Mouse (Mus musculus) stomach, embryonic 15.5 days (tissue): ENCODE data around the gene Defb25. TPM values are rescaled to one million over a fixed set of nuclear protein-coding genes. Genes with fewer than 3 reads are reported as not detected.
"Not testable (repeated sequence)": the region's sequence is repeated elsewhere in the genome, so short reads cannot be mapped to it uniquely, and the experiment has no call there.

Experiments
- ATAC-seq: fragments of 200-750 bp; cut with Nextera tagmentation; 2 replicates; pipeline ENCODE4 v1.8.0; 2017; ENCODE audit warnings: low read depth, moderate number of reproducible peaks, moderate TSS enrichment; ENCODE audit not compliant: insufficient read depth, low FRiP score
- H3K27ac ChIP-seq: fragments of 300-500 bp; sonication (generic); 2 replicates; pipeline ENCODE4 v1.5.1; 2015; ENCODE audit warnings: mild to moderate bottlenecking, inconsistent platforms
- H3K27me3 ChIP-seq: fragments of 300-500 bp; sonication (generic); replicated peaks from 2 replicates; pipeline ENCODE4 v1.6.1; 2015; ENCODE audit warnings: inconsistent platforms
- H3K36me3 ChIP-seq: fragments of 300-500 bp; sonication (generic); 2 replicates; pipeline ENCODE4 v1.6.1; 2015; ENCODE audit warnings: inconsistent platforms
- H3K4me1 ChIP-seq: fragments of 300-500 bp; sonication (generic); 2 replicates; pipeline ENCODE4 v1.6.1; 2015; ENCODE audit warnings: inconsistent platforms
- H3K4me2 ChIP-seq: fragments of 300-500 bp; sonication (generic); 2 replicates; pipeline ENCODE4 v1.6.1; 2015; ENCODE audit warnings: mild to moderate bottlenecking, inconsistent platforms
- H3K4me3 ChIP-seq: fragments of 300-500 bp; sonication (generic); replicated peaks from 2 replicates; pipeline ENCODE4 v1.5.1; 2015; ENCODE audit warnings: inconsistent platforms
- H3K9ac ChIP-seq: fragments of 300-500 bp; sonication (generic); 2 replicates; pipeline ENCODE4 v1.6.1; 2015; ENCODE audit warnings: inconsistent platforms
- H3K9me3 ChIP-seq: fragments of 300-500 bp; sonication (generic); 2 replicates; pipeline ENCODE4 v1.6.1; 2016; ENCODE audit warnings: inconsistent platforms
- WGBS: fragments of 180-500 bp; shearing (Covaris S2); methylation state at CpG from one replicate; pipeline ENCODE4 v1.1.7; 2015; 5-methylcytosine and 5-hydroxymethylcytosine counted together
- polyA plus RNA-seq: library from polyadenylated mRNA; unstranded; fragments of >200 nt; fragmentation: Nextera tagmentation; extraction: Ambion mirVana; gene quantifications from 2 replicates; pipeline ENCODE4 v1.2.1, GENCODE M21; 2015

Gene Defb25
- polyA plus RNA-seq: 1.2 and 1.6 TPM in 2 replicates

- no peaks in the 10 kb centered on the region for H3K9me3 ChIP-seq
- WGBS: 75% methylated on average over 7 of the region's 7 CpGs
- H3K4me3 ChIP-seq: no peak within 1 kb of the TSS
- H3K27ac ChIP-seq: no peak within 1 kb of the TSS
- H3K9ac ChIP-seq: no peak within 1 kb of the TSS
- H3K36me3 ChIP-seq: no peaks in the 10 kb centered on the region
- H3K27me3 ChIP-seq: peaks cover 14% of the 10 kb centered on the region
- H3K4me2 ChIP-seq: no peak within 1 kb of the TSS
- peaks cover 9% of the 10 kb centered on the region; the same call in 1 of the 2 replicates for H3K4me1 ChIP-seq
- no peak for ATAC-seq
Measured at GRCm38 (mm10) chr2:152622953-152623352, at the start of gene Defb25. Defb25 (minus strand) TSS chr2:152623053.

GRCm38 (mm10) chr2:152672166-152672565 lies 49.3 kb upstream of the Defb25 start:
- H3K4me3 ChIP-seq: no peak overlapping the region
- H3K27me3 ChIP-seq: no peaks in the 10 kb centered on the region

GRCm38 (mm10) chr2:152671642-152671999 lies 48.8 kb upstream of the Defb25 start:
- Histone ChIP-seq H3K27ac (no peak overlapping the region), H3K36me3 (peaks cover 14% of the 10 kb centered on the region), H3K4me3 (peak overlapping the region; percentile 91), H3K27me3 (no peaks in the 10 kb centered on the region), H3K9ac (no peak overlapping the region), H3K4me1 (peaks cover 32% of the 10 kb centered on the region), H3K9me3 (no peaks in the 10 kb centered on the region), H3K4me2 (peak overlapping the region; percentile 74)
- WGBS: 26% methylated on average over 5 of the region's 5 CpGs
- no peak for ATAC-seq

More at GRCm38 (mm10) chr2:152672166-152672565, 49.3 kb upstream of the Defb25 start:
- WGBS: 87% methylated on average over 12 of the region's 12 CpGs
- peaks cover 32% of the 10 kb centered on the region for H3K4me1 ChIP-seq
- H3K36me3 ChIP-seq: peaks cover 17% of the 10 kb centered on the region
- H3K9me3 ChIP-seq: no peaks in the 10 kb centered on the region
- ATAC-seq: no peak
- H3K4me2 ChIP-seq: peak overlapping the region; percentile 74
- no peak overlapping the region for H3K9ac ChIP-seq
- H3K27ac ChIP-seq: no peak overlapping the region

- Histone ChIP-seq H3K4me1 (peaks cover 32% of the 10 kb centered on the region), H3K4me2 (peak overlapping the region; percentile 74), H3K4me3 (peak overlapping the region; percentile 91), H3K27me3 (no peaks in the 10 kb centered on the region), H3K9me3 (no peaks in the 10 kb centered on the region), H3K9ac (peak overlapping the region; percentile 68), H3K27ac (peak overlapping the region; percentile 95), H3K36me3 (peaks cover 11% of the 10 kb centered on the region)
- ATAC-seq: no peak
- WGBS: 46% methylated on average over 9 of the region's 9 CpGs
Measured at GRCm38 (mm10) chr2:152670983-152671641, 48.3 kb upstream of the Defb25 start.

GRCm38 (mm10) chr2:152669639-152670484 lies 47.0 kb upstream of the Defb25 start:
- Histone ChIP-seq H3K9ac (peak overlapping the region; percentile 68), H3K27me3 (no peaks in the 10 kb centered on the region), H3K9me3 (no peaks in the 10 kb centered on the region), H3K36me3 (no peaks in the 10 kb centered on the region), H3K27ac (peak overlapping the region; percentile 95), H3K4me1 (peaks cover 32% of the 10 kb centered on the region), H3K4me3 (peak overlapping the region; percentile 91), H3K4me2 (peak overlapping the region; percentile 74)
- ATAC-seq: peak; percentile 68
- WGBS: under 1% methylated on average over 41 of the region's 46 CpGs

GRCm38 (mm10) chr2:152669256-152669638 lies 46.4 kb upstream of the Defb25 start, which contains the start of gene H13:
H13 (plus strand) TSS chr2:152669461.
- H3K4me1 ChIP-seq: peaks cover 32% of the 10 kb centered on the region
- under 1% methylated on average over 35 of the region's 35 CpGs for WGBS
- peak within 1 kb of the TSS; percentile 91 for H3K4me3 ChIP-seq
- peak within 1 kb of the TSS; percentile 74 for H3K4me2 ChIP-seq
- H3K9ac ChIP-seq: peak within 1 kb of the TSS; percentile 68
- no peaks in the 10 kb centered on the region for H3K27me3 ChIP-seq
- no peaks in the 10 kb centered on the region for H3K36me3 ChIP-seq
- H3K27ac ChIP-seq: peak within 1 kb of the TSS; percentile 95
- peak; percentile 79 for ATAC-seq
- H3K9me3 ChIP-seq: no peaks in the 10 kb centered on the region

- not testable (repeated sequence) for H3K4me3 ChIP-seq, H3K4me2 ChIP-seq, ATAC-seq, H3K36me3 ChIP-seq, H3K9me3 ChIP-seq, H3K27me3 ChIP-seq, H3K27ac ChIP-seq, H3K9ac ChIP-seq
- peaks cover 12% of the 10 kb centered on the region for H3K4me1 ChIP-seq
- WGBS: 71% methylated on average over 3 of the region's 3 CpGs
Measured at GRCm38 (mm10) chr2:152666191-152666590, 43.3 kb upstream of the Defb25 start.

GRCm38 (mm10) chr2:152661163-152661562 lies 38.3 kb upstream of the Defb25 start:
- Histone ChIP-seq H3K27ac (no peak overlapping the region), H3K4me1 (no peaks in the 10 kb centered on the region), H3K4me3 (no peak overlapping the region), H3K9ac (no peak overlapping the region), H3K36me3 (no peaks in the 10 kb centered on the region), H3K27me3 (no peaks in the 10 kb centered on the region), H3K9me3 (no peaks in the 10 kb centered on the region), H3K4me2 (no peak overlapping the region)
- 71% methylated on average over 6 of the region's 6 CpGs for WGBS
- no peak for ATAC-seq

GRCm38 (mm10) chr2:152657398-152657797 lies 34.5 kb upstream of the Defb25 start:
- Histone ChIP-seq H3K9ac (no peak overlapping the region), H3K27ac (no peak overlapping the region), H3K4me2 (no peak overlapping the region), H3K4me1 (no peaks in the 10 kb centered on the region; the same call in 1 of the 2 replicates), H3K36me3 (no peaks in the 10 kb centered on the region), H3K27me3 (no peaks in the 10 kb centered on the region), H3K9me3 (no peaks in the 10 kb centered on the region), H3K4me3 (no peak overlapping the region)
- ATAC-seq: no peak
- WGBS: 55% methylated on average over 10 of the region's 10 CpGs

GRCm38 (mm10) chr2:152653874-152654715 lies 31.2 kb upstream of the Defb25 start:
- no peak overlapping the region for H3K9ac ChIP-seq
- 36% methylated on average over 14 of the region's 14 CpGs for WGBS

GRCm38 (mm10) chr2:152652901-152653620 lies 30.2 kb upstream of the Defb25 start:
- H3K27ac ChIP-seq: no peak overlapping the region

More at GRCm38 (mm10) chr2:152653874-152654715, 31.2 kb upstream of the Defb25 start:
- Histone ChIP-seq H3K36me3 (no peaks in the 10 kb centered on the region), H3K4me3 (no peak overlapping the region), H3K27ac (no peak overlapping the region), H3K9me3 (no peaks in the 10 kb centered on the region), H3K27me3 (no peaks in the 10 kb centered on the region), H3K4me1 (no peaks in the 10 kb centered on the region; the same call in 1 of the 2 replicates), H3K4me2 (no peak overlapping the region)
- no peak for ATAC-seq

More at GRCm38 (mm10) chr2:152652901-152653620, 30.2 kb upstream of the Defb25 start:
- ATAC-seq: no peak
- 46% methylated on average over 10 of the region's 10 CpGs for WGBS
- H3K9me3 ChIP-seq: no peaks in the 10 kb centered on the region
- H3K36me3 ChIP-seq: no peaks in the 10 kb centered on the region
- H3K9ac ChIP-seq: no peak overlapping the region
- H3K4me3 ChIP-seq: no peak overlapping the region
- H3K4me1 ChIP-seq: peaks cover 3% of the 10 kb centered on the region; the same call in 1 of the 2 replicates
- H3K4me2 ChIP-seq: no peak overlapping the region
- H3K27me3 ChIP-seq: no peaks in the 10 kb centered on the region
